Mouse (Mus musculus) heart, adult 9 months (tissue): ENCODE measurements around the gene Fezf1.

Source experiments
- DNase-seq, 2 experiments: peaks; one replicate each; pipeline ENCODE4 v3.0.0; 2022; ENCODE audit warnings: low spot score in 2 of 2

The Fezf1 gene

GRCm38 (mm10) chr6:23247512-23248312 lies 450 bp downstream of the Fezf1 start:
- no peak for DNase-seq

GRCm38 (mm10) chr6:23246790-23247511 lies 1.2 kb downstream of the Fezf1 start:
- DNase-seq, result no peak

GRCm38 (mm10) chr6:23246061-23246789 lies 1.9 kb downstream of the Fezf1 start:
- DNase-seq, result no peak

GRCm38 (mm10) chr6:23245545-23246011 lies 2.6 kb downstream of the Fezf1 start:
- no peak for DNase-seq

- DNase-seq, result no peak
Observed at GRCm38 (mm10) chr6:23245121-23245520, 3.0 kb downstream of the Fezf1 start.

GRCm38 (mm10) chr6:23243821-23244760 lies 4.1 kb downstream of the Fezf1 start:
- DNase-seq, result no peak

GRCm38 (mm10) chr6:23211499-23211898 lies 36.7 kb downstream of the Fezf1 start:
- no peak for DNase-seq

GRCm38 (mm10) chr6:23207791-23208190 lies 40.4 kb downstream of the Fezf1 start:
- no peak for DNase-seq

GRCm38 (mm10) chr6:23202630-23203029 lies 45.5 kb downstream of the Fezf1 start:
- DNase-seq, result no peak
